Mouse (Mus musculus) spleen, postnatal 14 days (tissue): ENCODE results near the gene Stard3nl.

ENCODE experiments used
- DNase-seq, 2 experiments: peaks; one replicate each; pipeline ENCODE4 v3.0.0; 2021 to 2022; ENCODE audit warnings: low spot score in 2 of 2

The Stard3nl gene

DNA sequence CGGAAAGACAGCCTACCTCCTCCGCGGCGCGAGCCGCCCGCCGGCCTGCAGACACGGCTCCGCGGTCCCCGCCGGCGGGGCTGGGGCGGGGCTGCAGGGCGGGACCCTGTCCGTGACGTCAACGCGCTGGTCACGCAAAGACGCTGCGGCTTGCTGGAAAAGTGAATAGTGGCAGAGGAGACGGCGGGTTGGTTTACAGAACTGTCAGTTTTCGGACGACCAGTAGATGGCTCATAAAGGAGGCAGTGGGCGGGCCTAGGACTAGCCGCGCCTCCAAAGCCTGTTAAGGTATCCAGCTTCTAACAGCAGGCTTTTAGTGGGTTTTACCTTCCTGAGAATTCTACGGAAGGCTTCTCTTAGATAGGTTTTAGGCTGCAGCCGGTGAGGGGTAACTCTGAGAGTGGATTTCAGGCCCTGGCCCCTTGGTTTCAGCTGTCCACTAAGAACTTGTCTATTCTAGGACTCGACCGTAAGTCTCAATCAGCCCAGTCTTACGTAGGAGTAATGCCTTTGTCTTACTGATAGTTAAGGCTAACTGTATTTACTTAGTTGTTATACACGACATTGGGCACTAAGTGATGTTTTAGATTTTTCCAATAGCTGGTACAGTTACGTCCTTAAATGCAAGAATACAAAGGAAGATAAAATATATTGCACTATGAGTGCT is at the start of gene Stard3nl:
Gene Stard3nl, minus strand, starts transcription at position 108 of the 667 bp plus-strand sequence.
- peak; percentile 95 to 98 for DNase-seq

- no peak for DNase-seq
These were observed 42.4 kb upstream of the Stard3nl start for GRCm38 (mm10) chr13:19438040-19438439.

GRCm38 (mm10) chr13:19429812-19430370 is 34.3 kb upstream of the Stard3nl start:
- no peak for DNase-seq

GRCm38 (mm10) chr13:19428076-19428475 is 32.5 kb upstream of the Stard3nl start:
- DNase-seq: no peak

- no peak for DNase-seq
These were observed 29.0 kb upstream of the Stard3nl start for GRCm38 (mm10) chr13:19424563-19424962.

GRCm38 (mm10) chr13:19422521-19422920 is 26.9 kb upstream of the Stard3nl start:
- no peak for DNase-seq

GRCm38 (mm10) chr13:19417885-19418521 is 22.4 kb upstream of the Stard3nl start:
- DNase-seq: no peak

GRCm38 (mm10) chr13:19415894-19416531 is 20.4 kb upstream of the Stard3nl start:
- DNase-seq: peak in 1 of 2 experiments; percentile 7

DNA sequence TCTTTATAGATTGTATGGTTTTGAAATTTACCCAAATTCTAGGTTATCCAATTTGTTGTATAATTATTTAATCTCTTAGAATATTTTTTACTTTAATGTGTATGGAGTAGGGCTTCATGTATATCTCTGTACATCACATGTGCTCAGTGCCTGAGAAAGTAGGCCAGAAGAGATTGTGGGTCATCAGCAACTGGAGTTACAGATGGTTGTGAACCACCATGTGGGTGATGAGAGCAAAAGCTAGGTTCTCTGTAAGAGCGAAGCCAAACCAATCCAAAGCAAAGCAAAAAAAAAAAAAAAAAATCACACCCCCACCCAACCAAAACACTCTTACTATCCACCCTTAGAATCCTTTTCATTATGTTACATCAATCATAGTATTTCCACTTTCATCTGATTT is 19.7 kb upstream of the Stard3nl start:
- DNase-seq: no peak

- DNase-seq: no peak
These were observed 16.8 kb upstream of the Stard3nl start for GRCm38 (mm10) chr13:19412334-19412939.

DNA sequence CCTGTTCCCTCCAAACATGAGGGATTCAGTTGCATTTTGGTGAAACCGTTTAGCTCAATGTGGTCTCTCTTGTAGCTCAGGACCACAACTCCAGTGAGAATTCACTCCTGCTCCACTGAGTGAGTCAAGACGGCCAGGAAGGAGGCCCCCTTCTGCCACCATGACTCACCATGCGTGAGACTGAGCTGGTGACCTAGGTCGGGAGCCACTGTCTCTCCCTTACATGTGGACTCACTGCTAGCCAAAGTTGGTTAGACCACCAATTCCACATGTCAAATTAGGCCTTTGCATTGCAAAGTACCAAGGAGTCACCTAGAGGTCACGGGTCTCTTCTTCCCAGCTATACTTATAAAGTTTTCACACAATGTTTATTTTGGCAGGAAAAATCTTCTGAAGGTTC is 16.3 kb upstream of the Stard3nl start:
- no peak for DNase-seq

GRCm38 (mm10) chr13:19410694-19411093 is 15.1 kb upstream of the Stard3nl start:
- no peak for DNase-seq

GRCm38 (mm10) chr13:19407953-19408352 is 12.4 kb upstream of the Stard3nl start:
- no peak for DNase-seq

DNA sequence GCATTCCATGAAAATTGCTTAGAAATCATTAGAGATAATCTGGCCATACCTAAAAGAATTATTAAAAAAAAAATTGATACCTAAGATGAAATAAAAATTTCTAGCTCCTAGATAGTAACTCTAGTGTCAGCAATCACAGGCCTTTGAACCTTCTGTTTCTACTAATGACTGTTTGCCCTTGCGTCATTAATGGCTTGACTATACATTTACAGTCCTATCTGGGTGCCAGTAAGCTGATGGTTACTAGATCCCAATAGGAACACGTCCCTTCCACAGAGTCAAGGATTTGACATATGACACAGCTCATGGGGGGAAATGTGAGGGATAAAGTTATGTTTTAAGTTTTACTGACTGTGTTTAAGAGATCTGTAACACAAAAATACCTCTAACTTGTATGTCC is 9.0 kb upstream of the Stard3nl start:
- no peak for DNase-seq

DNA sequence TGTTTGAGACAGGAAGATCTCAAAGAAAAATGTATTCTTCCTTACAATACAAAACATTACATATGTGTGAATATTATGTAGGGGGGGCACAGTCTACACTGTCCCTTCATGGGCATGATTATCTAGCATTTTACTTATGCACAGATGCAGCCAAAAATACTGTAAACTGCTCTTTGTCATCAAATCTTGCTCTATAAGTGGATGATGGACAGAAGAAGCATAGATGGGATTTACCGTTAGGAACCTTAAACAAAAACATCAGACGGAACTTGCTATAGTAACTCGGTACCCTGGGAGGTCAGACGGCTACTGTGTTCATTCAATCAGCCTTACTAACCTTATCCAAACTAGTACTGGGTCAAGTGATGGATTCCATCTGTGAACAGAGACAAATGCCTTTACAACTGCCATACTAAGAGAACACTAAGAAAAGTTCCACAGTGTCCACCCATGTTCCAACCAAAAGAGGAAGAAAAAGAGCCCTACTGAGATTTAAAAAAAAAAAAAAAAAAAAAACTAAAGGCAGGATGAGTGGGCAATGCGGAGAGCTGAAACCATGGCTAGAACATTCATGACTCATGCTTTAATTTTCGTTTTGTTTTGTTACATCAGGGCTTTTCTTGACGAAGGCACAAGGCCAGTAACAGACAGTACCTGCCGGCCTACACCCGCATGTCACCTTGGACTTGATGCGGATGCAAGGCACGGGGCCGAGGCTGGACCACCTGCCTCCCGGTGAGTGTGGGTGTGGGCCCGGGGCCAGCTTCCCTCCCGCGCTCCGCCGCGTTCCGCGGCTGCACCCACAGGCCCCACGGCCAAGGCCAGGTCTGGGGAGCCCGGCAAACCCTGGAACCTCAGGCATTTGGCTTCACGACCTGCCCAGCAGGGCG is 552 bp downstream of the Stard3nl start:
- no peak for DNase-seq

GRCm38 (mm10) chr13:19394171-19394570 is 1.4 kb downstream of the Stard3nl start:
- no peak for DNase-seq

GRCm38 (mm10) chr13:19393731-19394130 is 1.9 kb downstream of the Stard3nl start:
- no peak for DNase-seq

- DNase-seq: no peak
These were observed 4.0 kb downstream of the Stard3nl start for GRCm38 (mm10) chr13:19391608-19392007.

- no peak for DNase-seq
These were observed 5.3 kb downstream of the Stard3nl start for GRCm38 (mm10) chr13:19390296-19390695.

GRCm38 (mm10) chr13:19389896-19390295 is 5.7 kb downstream of the Stard3nl start:
- DNase-seq: no peak

DNA sequence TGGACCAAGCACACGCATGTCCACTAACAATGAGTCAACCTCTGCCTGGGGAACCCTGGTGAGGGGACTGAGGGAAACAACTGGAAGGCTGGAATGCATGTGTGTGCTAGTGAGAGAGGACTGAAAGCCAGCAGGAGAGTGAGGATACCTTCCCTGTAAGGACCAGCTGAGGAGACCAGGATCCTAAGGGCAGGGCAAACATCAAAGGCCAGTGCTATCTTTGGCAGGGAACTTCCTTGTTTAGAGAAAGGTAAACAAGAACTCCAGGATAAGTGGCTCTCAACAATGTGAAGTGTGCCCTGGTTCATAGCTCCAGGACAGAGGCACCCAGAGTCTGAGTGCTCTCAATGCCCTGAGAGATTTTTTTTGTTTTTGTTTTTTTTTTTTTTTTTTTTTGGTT is 6.2 kb downstream of the Stard3nl start:
- no peak for DNase-seq
